Mouse (Mus musculus): ENCODE data around the gene Snrk.

Gene Snrk

DNA sequence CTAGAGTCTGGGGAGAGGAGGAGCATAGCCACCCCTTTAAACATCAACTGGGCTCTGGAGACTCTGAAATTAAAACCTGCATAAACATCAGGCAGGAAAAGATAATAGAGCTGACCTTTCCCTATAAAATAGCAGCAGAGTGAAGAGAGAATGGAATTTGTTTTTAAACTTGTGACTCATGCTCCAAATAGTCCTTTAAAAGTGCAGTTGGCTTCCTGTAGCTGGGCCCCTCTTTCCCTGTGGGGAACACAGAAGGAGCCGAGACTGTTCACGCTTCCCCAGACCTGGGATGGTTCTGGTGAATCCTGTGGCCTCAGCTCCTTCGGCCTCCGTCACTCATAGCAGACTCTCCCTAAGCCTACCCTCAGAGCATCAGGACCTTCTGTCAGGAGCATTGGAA, 61.4 kb downstream of the Snrk start:
- no peak for DNase-seq (ENCODE audit: extremely low read depth, low read depth, low spot score)

DNA sequence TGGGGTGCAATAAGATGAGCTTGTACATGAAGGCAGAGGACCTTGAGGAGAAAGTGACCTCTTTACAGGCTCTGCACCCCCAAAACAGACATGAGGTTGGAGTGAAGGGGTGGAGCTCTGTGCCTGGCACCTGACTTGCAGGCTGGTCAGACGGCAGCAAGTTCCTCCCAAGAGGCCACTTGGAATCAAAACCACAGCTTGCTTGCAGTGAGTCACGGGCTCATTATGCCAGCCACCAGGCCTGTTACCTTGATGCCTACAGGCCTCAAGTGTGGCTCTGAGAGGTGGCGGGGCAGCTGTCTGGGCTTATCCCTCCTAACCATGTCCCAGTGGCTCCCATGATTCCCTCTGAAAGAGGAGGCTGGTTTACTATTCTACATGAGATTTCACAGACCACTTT, 63.0 kb downstream of the Snrk start:
- DNase-seq (ENCODE audit: extremely low read depth, low read depth, low spot score), result no peak

DNA sequence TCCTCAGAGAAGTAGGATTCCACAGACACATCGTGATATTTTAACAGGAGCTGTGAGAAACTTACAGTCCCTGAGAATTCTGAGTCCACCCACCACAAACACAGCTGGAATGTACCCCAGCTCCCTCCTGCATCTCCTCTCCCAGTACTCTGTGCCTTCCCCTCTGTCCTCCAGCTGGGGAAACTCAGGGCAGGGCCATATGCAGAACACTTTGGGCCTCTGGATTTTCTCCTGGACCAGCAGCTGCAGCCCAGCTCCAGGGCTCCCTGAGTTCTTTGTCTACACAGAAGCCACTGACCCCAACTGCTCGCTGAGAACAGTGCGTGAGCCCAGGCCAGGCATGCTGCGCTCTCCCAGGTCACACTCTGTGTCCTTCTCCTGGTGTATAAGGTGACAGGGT, 66.0 kb downstream of the Snrk start:
- no peak for DNase-seq (ENCODE audit: extremely low read depth, low read depth, low spot score)

DNA sequence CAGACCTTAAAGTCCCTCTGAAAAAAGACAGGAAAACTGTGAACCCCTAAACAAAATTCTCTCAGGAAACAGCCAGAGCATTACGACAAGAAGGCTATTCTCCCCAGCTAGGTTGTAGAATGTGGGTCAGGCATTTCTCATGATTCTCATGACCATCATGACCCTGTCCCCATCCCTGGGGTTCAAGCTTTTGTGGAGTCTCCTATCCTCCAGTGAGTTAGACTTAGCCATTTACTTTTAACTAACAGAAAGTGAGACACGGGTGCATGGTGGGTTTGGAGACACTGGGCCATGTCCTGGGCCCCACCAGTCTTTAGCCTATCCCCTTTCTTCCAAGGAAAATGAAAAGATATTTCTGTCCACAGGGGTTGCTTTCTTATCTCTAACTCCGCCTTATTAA, 67.3 kb downstream of the Snrk start:
- no peak for DNase-seq (ENCODE audit: extremely low read depth, low read depth, low spot score)

DNA sequence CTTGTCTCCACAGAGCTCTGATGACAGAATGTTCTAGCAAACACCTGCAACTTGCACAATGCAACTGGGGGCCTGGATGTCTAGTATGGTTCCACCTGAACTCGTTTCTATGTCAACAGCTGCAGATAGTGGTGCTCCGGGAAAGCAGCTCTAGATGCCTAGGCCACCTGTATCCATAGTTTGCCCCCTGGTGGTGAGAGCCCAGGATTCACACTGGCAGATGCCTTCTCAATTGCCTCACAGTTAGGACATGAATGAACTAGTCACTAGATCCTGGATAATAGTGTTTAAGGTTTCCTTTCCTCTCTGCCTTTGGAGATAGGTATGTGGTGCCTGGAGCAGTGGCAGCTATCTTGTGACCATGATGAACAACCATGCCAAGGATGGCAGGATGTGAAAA, 68.0 kb downstream of the Snrk start:
- peak; percentile 18 for DNase-seq (ENCODE audit: extremely low read depth, low read depth, low spot score)

DNA sequence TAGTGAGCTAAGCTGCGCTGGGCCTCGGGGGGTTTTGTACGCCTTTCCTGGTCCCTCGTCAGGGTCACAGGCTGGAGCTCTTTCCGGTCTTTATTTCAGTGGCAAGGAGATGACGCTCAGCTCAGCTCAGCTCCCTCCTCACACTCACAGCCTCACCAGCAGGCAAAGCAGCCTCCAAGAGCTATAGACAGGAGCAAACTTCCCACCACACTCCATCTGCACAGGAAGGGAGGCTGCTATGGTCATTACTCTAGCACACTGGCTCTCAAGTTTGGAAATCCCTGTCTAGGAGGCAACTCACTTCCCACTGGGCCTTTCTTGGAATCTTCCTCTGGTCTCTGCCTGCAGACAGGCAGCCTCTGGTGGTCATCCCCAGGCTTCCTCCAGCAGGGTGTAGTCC, 68.9 kb downstream of the Snrk start:
- DNase-seq (ENCODE audit: extremely low read depth, low read depth, low spot score), result no peak

DNA sequence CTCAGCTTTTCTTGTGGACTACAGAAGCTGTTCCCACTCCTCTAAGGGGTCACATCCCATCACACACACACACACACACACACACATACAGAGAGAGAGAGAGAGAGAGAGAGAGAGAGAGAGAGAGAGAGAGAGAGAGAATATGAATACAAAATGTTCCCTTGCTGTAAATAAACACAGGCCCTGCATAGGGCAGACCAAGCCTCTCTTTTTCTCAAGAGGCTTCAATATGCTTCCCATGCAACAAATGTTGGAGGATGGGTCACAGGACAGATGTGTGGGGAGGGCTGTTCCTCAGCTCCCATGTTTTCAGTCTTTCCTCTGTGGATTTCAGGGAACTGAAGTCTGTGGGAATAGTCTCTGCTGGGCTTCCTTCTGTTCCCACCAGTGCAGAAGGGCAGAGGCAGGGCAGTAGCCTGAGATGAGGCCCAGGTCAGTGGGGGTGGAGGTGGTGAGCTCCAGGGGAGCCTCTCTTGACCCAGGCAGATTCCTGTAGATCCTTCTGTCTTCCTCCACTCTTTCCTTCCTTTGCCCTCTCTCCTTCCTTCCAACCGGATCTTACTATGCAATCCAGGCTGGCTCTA, 69.7 kb downstream of the Snrk start:
- DNase-seq (ENCODE audit: extremely low read depth, low read depth, low spot score), result no peak

DNA sequence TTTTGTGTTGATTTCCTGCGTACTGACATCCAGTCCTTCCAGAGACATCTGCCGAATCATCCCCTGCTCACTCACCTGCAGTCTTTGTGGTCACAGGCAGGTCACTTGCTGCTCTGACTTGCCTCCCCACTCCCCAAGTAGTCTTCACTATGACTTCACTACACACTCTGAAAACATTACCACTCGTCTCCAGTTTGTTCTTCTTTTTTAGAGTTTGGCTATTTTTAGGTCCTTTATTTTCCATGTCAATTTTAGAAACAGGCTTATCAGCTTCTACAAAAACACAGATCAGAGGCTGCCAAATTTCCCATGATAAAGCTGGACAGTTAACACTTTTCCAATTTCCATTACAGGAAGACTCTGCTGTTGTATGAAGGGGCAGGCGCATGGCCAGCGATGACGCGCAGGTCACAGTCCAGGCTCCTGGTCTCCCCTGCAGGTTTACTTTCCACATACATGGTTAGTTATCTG, 70.4 kb downstream of the Snrk start:
- no peak for DNase-seq (ENCODE audit: extremely low read depth, low read depth, low spot score)

DNA sequence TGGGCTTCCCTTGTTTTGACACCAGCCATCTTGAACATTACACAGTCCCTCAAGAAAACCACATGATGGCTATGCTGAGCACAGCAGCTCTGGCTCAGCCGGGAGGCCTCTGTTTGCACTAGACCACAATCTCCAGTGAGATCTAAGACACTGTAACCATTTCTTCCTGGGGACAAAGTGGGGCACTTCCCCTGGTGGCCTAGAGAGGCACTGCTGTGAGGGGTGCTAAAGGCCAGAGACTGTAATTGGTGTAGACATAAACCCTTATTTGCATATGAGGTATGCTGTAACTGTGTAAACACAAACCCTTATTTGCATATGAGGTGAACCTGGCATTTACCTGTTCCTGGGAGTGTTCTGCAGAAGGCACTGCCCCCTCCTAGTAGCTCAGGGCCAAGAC, 71.7 kb downstream of the Snrk start:
- DNase-seq (ENCODE audit: extremely low read depth, low read depth, low spot score), result no peak

DNA sequence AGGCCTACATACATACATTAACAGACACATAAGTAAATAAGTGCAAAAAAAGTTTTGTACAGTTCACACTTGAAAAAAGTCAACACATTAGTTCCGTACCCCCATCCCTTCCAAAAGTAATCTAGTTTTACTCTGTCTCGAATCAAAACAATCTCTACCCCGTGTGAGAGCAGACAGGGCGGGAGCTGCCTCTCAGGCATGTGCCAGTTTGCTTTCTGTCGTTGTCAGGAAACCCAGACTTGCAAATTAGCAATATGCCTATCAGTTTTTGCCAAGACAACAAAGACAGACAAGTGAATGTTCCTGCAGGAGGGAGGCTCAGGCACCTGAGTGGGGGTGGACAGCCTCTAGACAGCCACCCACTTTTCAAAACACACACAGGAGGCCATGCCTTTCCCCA, 76.3 kb downstream of the Snrk start:
- no peak for DNase-seq (ENCODE audit: extremely low read depth, low read depth, low spot score)

DNA sequence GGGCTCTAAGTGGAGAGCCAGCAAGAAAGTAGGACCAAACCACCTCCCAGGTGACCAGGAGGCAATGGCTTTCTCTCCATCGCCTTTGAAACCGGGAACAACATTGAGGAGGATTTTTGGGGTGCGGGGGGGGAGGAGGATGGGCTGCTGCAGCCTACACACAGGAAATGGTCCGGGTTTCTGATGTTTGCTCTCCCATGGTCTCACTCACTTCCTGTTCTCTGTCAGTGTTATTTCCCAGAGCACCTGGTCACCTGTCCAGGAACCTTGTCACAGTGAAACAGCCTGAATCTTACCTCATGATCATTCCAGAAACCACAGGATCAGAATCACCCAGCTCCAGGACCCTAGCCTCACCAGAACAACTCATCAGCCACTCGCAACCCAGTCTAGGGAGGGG, 76.8 kb downstream of the Snrk start:
- DNase-seq (ENCODE audit: extremely low read depth, low read depth, low spot score), result no peak

DNA sequence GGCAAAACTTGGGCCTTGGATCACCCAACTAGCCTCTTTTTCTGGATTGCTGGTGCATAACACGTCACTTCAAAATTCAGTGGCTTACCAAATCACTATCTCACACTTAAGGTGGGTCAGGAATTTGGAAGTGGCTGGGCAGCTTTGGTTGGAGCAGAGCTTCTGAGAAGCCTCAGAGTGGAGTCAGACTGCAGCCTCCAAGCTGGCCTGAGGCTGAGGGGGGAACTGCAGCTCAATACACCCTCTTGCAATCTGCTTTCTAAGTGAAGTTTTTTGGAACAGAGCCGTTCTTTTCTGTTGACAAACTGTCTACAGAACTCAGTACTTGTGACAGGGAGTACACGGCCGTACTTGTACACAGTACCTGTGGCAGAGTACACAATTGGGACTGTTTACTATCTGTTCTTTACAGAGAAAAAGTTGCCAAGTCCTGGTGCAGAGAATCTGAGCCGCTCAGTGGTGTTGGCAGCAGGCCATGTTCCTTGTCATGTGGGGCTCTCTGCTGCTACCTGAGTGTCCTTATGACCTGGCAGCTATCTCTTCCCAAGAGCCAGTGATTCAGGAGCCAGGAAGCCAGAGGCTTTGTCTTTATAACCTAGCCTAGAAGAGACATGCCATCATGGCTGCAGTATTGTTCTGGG, 78.1 kb downstream of the Snrk start:
- DNase-seq (ENCODE audit: extremely low read depth, low read depth, low spot score), result peak; percentile 25

DNA sequence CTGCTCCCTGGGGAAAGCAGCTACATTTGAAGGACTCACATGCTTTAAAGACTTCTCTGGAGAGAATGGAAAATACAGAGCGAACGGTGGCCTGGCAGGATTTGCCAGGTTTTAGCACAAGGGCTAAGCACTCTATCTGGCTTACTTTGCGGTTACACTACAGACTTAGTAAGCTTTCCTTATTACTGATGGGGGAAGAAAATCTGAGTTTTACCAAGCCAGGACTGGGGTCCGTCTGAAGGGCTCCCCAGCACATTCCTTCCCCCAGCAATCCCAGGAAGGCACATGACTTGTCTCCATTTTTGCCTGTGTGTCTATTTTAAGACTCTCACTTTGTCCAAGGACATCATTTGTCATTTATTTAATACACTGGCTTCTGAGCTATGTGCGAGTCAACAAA, 80.0 kb downstream of the Snrk start:
- DNase-seq (ENCODE audit: extremely low read depth, low read depth, low spot score), result no peak

DNA sequence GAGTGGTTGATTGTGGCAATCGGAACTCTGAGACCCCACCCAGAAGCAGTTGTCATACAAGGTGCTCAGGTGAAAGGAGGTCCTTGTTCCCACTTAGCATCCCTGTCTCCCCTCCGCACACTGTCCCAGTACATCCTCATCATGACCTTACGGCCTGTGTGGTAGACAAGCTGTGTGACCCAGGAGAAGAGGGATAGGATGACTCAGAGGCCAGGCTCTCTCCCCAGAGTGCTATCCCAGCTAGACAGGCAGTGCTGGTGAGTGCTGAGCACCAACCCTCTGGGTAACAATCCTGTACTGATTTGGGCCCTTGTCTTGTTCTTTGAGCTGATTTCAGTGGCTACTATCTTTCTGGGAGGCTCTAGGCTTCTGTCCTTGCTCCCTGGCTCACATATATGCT, 81.6 kb downstream of the Snrk start:
- DNase-seq (ENCODE audit: extremely low read depth, low read depth, low spot score), result no peak

DNA sequence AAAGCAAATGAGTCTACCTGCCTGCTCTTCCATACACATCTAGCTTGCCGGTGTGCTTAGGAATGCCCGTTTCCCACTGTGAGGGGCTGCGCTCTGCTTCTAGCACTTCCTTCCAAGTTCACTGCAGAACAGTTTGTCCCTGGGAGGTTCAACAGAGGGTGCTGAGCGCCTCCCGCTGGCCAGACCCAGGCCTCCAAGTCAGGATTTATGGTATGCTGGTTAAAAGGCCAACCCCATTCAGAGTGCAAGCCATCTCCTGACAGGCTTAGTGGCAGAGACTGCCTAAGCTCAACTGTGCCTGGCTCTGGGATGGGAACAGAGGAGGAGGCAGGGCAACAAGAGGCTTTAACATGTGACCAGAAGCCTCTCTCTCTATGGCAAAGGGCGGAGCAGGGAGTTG, 82.2 kb downstream of the Snrk start:
- no peak for DNase-seq (ENCODE audit: extremely low read depth, low read depth, low spot score)

DNA sequence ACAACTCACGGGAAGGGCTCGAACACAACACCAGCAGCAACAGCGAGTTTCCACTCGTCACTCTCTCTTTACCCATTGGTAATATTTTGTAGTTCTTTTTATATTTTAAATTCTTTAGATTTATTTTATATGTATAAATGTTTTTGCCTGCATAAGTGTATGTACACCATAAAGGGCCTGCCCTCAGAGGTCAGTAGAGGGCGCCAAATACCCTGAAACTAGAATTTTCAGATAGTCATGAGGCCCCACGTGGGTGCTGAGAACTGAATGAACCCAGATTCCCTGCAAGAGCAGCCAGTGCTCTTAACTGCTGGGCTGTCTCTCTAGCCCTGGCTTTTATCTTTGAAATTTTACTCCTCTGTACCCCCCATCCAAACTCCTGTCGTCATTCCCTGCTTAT, 87.4 kb downstream of the Snrk start:
- DNase-seq (ENCODE audit: extremely low read depth, low read depth, low spot score), result no peak

DNA sequence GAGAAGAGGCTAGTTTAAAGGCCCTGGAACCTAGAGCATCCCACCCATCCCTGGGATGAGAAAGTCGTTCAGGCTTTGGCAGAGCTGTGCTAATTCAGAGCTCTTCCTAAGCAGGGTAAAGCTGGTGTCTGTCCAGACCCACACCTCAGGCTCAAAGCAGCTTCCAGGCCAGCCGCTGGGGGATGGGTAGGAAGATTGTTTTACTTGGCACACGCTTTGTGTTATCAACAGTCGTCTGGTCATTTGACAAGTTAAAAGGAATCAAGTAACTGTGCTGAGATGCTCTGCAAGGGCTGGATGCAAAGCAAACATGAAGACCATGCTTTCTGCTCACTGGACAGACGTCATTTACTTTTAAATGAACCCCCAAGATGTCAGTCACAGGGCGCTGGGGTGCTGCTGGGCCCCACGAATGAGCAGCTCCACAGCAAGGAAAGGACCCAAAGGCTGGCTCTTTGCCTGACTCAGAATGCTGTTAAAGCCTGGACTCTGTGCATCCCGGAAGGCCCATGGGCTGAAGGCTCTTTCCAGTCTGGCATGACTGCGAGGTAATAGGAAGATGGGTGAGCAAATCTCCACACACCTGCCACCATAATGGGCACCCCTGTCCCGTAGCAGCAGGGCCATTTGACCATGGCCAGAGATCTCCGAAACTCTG, 88.6 kb downstream of the Snrk start:
- no peak for DNase-seq (ENCODE audit: extremely low read depth, low read depth, low spot score)

DNA sequence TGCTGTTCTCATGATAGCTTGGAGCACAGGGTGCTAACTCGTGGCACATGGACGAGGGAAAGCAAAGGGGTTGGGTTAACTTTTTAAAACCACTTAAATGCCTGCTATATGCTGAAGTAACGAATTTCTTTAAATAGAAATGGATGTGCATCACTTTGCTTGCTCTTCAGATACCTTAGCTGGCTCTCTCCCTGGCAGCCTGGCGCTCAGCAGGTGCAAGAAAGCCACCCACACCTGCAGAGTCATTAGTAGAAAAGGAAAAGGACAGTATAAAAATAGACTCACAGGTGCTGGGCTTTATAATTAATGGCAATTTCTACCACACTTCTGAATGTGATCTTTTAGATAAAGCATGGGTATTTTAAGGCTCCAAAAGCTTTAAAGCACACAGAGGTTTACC, 91.2 kb downstream of the Snrk start:
- no peak for DNase-seq (ENCODE audit: extremely low read depth, low read depth, low spot score)

DNA sequence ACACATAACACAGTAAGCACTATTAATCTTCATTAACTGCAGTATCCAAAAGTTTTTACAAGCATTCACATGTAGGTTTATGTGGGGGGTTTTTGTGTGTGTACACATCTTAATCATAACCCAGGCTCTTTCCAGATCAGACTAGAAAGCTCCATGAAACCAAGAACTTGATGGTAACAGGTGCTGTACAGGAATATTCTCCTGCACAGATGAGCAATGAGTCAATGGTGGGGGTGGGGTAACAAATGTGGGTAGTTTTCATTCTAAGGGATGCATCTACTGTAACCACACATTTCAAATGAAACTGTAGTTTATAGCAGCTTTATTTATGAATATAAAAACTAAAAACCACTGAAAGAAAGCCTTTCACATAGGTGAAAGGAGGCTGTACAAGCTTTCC, 98.1 kb downstream of the Snrk start:
- DNase-seq (ENCODE audit: extremely low read depth, low read depth, low spot score), result no peak

DNA sequence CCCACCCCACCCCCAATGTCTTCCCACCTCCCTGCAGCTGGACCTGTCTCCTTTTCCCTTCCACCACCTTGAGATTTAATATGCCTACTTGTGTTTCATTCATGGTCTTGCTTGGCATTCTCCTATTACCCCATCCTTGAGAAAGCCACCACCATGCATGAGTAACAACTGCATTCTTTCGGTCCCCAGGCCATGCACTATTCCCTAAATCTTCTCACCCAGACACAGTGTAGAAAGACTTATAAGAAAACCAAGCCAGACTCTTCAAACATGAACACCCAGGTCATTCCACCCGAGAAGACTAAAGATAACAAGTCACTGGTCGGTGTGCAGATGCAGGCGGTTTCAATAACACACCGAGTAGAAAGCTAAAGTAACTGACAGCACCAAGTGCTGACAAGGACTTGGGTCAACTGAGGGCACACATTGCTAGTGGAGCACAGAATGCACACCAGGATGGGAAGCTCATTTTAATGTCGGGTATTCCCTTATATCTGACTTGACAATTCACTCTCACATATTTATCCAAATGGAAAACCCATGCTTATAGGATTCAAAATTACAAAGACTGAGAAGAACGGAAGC, 100.0 kb downstream of the Snrk start:
- no peak for DNase-seq (ENCODE audit: extremely low read depth, low read depth, low spot score)

All from fat pad, adult 2 months (tissue).